10 mouse cellular contexts compared by ENCODE assay signal in genomic region chr12:51947498-51947945, GRCm38 (mm10). TPM values are rescaled to one million over a fixed set of nuclear protein-coding genes. Genes with fewer than 3 reads are reported as not detected.
DNase-seq lines count a peak whose midpoint lies in the region; ATAC-seq and TF ChIP-seq lines count a peak whose summit lies in the region.
"Had no signal": no experiment of that assay in that cellular context is flagged by ENCODE, and none has a peak within 500 bp of the region (broad histone marks: within the 10 kb centered on the region; RNA-seq: fewer than 3 reads in every experiment).

No protein-coding gene starts in this region.

- H3K4me3 ChIP-seq in forebrain, postnatal 0 days (ENCODE audit: low read depth, low read length), result no peak overlapping the region
- H3K4me3 ChIP-seq in forebrain, embryonic 13.5 days, result no peak overlapping the region
- H3K4me3 ChIP-seq in layer of hippocampus, adult 2 months, result no peak overlapping the region
- H3K4me3 ChIP-seq: intestine, embryonic 15.5 days; liver, embryonic 15.5 days had no signal

- 86% methylated on average over 10 of the region's 10 CpGs for WGBS in forebrain, postnatal 0 days
- 91% methylated on average over 10 of the region's 10 CpGs for WGBS in forebrain, embryonic 13.5 days

- no peaks in the 10 kb centered on the region for H3K9me3 ChIP-seq in forebrain, postnatal 0 days (ENCODE audit: low read length)
- no peaks in the 10 kb centered on the region for H3K9me3 ChIP-seq in forebrain, embryonic 13.5 days (replicated peaks)
- H3K9me3 ChIP-seq: intestine, embryonic 15.5 days; liver, embryonic 15.5 days had no signal

- TF ChIP-seq CTCF in forebrain, postnatal 0 days (IDR thresholded peaks at IDR 0.05; ENCODE audit: low read depth), result peak; percentile 59
- TF ChIP-seq CTCF in layer of hippocampus, adult 2 months (conservative IDR thresholded peaks at IDR 0.05), result peak; percentile 72
- TF ChIP-seq CTCF in brain, embryonic 14.5 days (IDR thresholded peaks at IDR 0.05; ENCODE audit: borderline replicate concordance, extremely low read depth, insufficient read depth, insufficient read length), result peak; percentile 14; the same call in 1 of the 2 replicates

- peak; percentile 36; the same call in 1 of the 2 replicates for ATAC-seq in forebrain, postnatal 0 days
- ATAC-seq in forebrain, embryonic 13.5 days, result no peak
- ATAC-seq in monocyte, adult 5-6 weeks (replicated peaks; ENCODE audit: insufficient number of reproducible peaks, low FRiP score, low TSS enrichment, poor library complexity, severe bottlenecking), result no peak
- ATAC-seq: intestine, embryonic 15.5 days had no signal

- no peak overlapping the region for H3K4me2 ChIP-seq in forebrain, postnatal 0 days (ENCODE audit: low read depth)
- no peak overlapping the region for H3K4me2 ChIP-seq in forebrain, embryonic 13.5 days
- H3K4me2 ChIP-seq: intestine, embryonic 15.5 days; liver, embryonic 15.5 days had no signal

- no peak overlapping the region for H3K27ac ChIP-seq in forebrain, postnatal 0 days (ENCODE audit: low read depth, low read length)
- no peak overlapping the region for H3K27ac ChIP-seq in forebrain, embryonic 13.5 days
- H3K27ac ChIP-seq in layer of hippocampus, adult 2 months, result no peak overlapping the region
- H3K27ac ChIP-seq: intestine, embryonic 15.5 days; liver, embryonic 15.5 days had no signal

- H3K9ac ChIP-seq in forebrain, postnatal 0 days, result no peak overlapping the region
- H3K9ac ChIP-seq in forebrain, embryonic 13.5 days, result no peak overlapping the region
- H3K9ac ChIP-seq: intestine, embryonic 15.5 days; liver, embryonic 15.5 days had no signal

- TF ChIP-seq POLR2A in brain, embryonic 14.5 days (IDR thresholded peaks at IDR 0.05; ENCODE audit: borderline replicate concordance, extremely low read depth, insufficient read depth, insufficient read length, poor library complexity, severe bottlenecking), result no peak

- H3K36me3 ChIP-seq in forebrain, postnatal 0 days (ENCODE audit: insufficient read depth), result peaks cover 32% of the 10 kb centered on the region
- peaks cover 52% of the 10 kb centered on the region for H3K36me3 ChIP-seq in forebrain, embryonic 13.5 days (ENCODE audit: poor library complexity, severe bottlenecking)

- H3K27me3 ChIP-seq in forebrain, postnatal 0 days (ENCODE audit: insufficient read depth, low read length), result no peaks in the 10 kb centered on the region
- no peaks in the 10 kb centered on the region for H3K27me3 ChIP-seq in forebrain, embryonic 13.5 days
- H3K27me3 ChIP-seq: intestine, embryonic 15.5 days; liver, embryonic 15.5 days had no signal

- no peaks in the 10 kb centered on the region for H3K4me1 ChIP-seq in forebrain, postnatal 0 days (ENCODE audit: insufficient read depth)
- H3K4me1 ChIP-seq in forebrain, embryonic 13.5 days, result peaks cover 12% of the 10 kb centered on the region
- H3K4me1 ChIP-seq: intestine, embryonic 15.5 days; liver, embryonic 15.5 days had no signal

- peak; percentile 13 for DNase-seq in forebrain, postnatal 0 days
- no peak for DNase-seq in layer of hippocampus, adult 2 months (ENCODE audit: low spot score in 2 of 2)
- no peak for DNase-seq in layer of hippocampus, postnatal 36 days
- peak; percentile 14 for DNase-seq in 416B (ENCODE audit: low read depth)
- peak; percentile 24 for DNase-seq in brain, embryonic 14.5 days (ENCODE audit: low read depth)
- DNase-seq in ovary, postnatal 14 days (ENCODE audit: low spot score), result no peak

RNA-seq across cellular contexts. Expression of gene Heatr5a, which starts 23.6 kb away (rescaled TPM):
- 14.5 and 15.0 TPM in 2 replicates for total RNA-seq in forebrain, postnatal 0 days (2014; rRNA removed)
- polyA plus RNA-seq in forebrain, postnatal 0 days (2015; fragmentation: Nextera tagmentation; extraction: Ambion mirVana), result 1.3 and 2.0 TPM in 2 replicates
- polyA plus RNA-seq in forebrain, embryonic 13.5 days (2015; fragmentation: Nextera tagmentation; extraction: Ambion mirVana), result 6.7 and 7.3 TPM in 2 replicates
- 1 to 10 TPM; 6.9 to 8.9 TPM for total RNA-seq in layer of hippocampus, adult 2 months (2021)
- total RNA-seq in layer of hippocampus, postnatal 36 days (2021), result 10 to 100 TPM in 1 of 2 experiments, 1 to 10 TPM in 1; 8.7 to 10.4 TPM
- polyA plus RNA-seq in brain, embryonic 14.5 days (2012; rRNA removed), result 14.9 and 18.6 TPM in 2 replicates
- 26.5 to 35.9 TPM (median 28.2 TPM) in 3 replicates for total RNA-seq in monocyte, adult 5-6 weeks (2017)

RNA-seq across cellular contexts. Expression of gene Dtd2, which starts 58.8 kb away (rescaled TPM):
- 16.3 and 17.9 TPM in 2 replicates for total RNA-seq in forebrain, postnatal 0 days (2014; rRNA removed)
- 20.9 and 23.1 TPM in 2 replicates for polyA plus RNA-seq in forebrain, postnatal 0 days (2015; fragmentation: Nextera tagmentation; extraction: Ambion mirVana)
- 19.1 and 21.1 TPM in 2 replicates for polyA plus RNA-seq in forebrain, embryonic 13.5 days (2015; fragmentation: Nextera tagmentation; extraction: Ambion mirVana)
- total RNA-seq in layer of hippocampus, adult 2 months (2021), result 10 to 100 TPM; 10.2 to 12.9 TPM
- total RNA-seq in layer of hippocampus, postnatal 36 days (2021), result 10 to 100 TPM in 1 of 2 experiments, 1 to 10 TPM in 1; 9.5 to 10.9 TPM
- 10.3 and 13.5 TPM in 2 replicates for polyA plus RNA-seq in brain, embryonic 14.5 days (2012; rRNA removed)
- 4.8 to 9.4 TPM (median 8.9 TPM) in 3 replicates for total RNA-seq in monocyte, adult 5-6 weeks (2017)

Comparison
In these comparisons a context has a peak if more than half of its experiments do, and no peak if none do; other contexts are left out.
1. DNase-seq: peak in forebrain, postnatal 0 days (single experiment), 416B (single experiment) and brain, embryonic 14.5 days (single experiment); none in layer of hippocampus, adult 2 months (0 of 2), layer of hippocampus, postnatal 36 days (0 of 2) and ovary, postnatal 14 days (single experiment).
2. CTCF ChIP-seq: peak in every context shown above with its lines; median percentile 72 in layer of hippocampus, adult 2 months; 59 in forebrain, postnatal 0 days; 14 in brain, embryonic 14.5 days.